Mouse (Mus musculus) erythroblast, embryonic 14.5 days (primary cell): ENCODE measurements around the gene Gm20431. TPM values are rescaled to one million over a fixed set of nuclear protein-coding genes. Genes with fewer than 3 reads are reported as not detected.

Source experiments
- H3K27me3 ChIP-seq: 2 replicates; pipeline ENCODE4 v1.6.1; 2012; ENCODE audit warnings: inconsistent platforms; ENCODE audit not compliant: control insufficient read depth
- H3K36me3 ChIP-seq: 2 replicates; pipeline ENCODE4 v1.6.1; 2012; ENCODE audit warnings: mild to moderate bottlenecking, inconsistent platforms; ENCODE audit not compliant: control insufficient read depth
- H3K4me1 ChIP-seq: 2 replicates; pipeline ENCODE4 v1.6.1; 2012; ENCODE audit warnings: inconsistent platforms; ENCODE audit not compliant: control insufficient read depth
- H3K4me3 ChIP-seq: replicated peaks from 2 replicates; pipeline ENCODE3; 2012; ENCODE audit warnings: moderate library complexity, mild to moderate bottlenecking, inconsistent platforms
- H3K9me3 ChIP-seq: 2 replicates; pipeline ENCODE4 v1.6.1; 2012; ENCODE audit warnings: low read length, inconsistent platforms, mixed read lengths; ENCODE audit not compliant: control insufficient read depth
- GATA1 ChIP-seq: IDR thresholded peaks from 2 replicates; pipeline ENCODE4 v1.6.1; 2012; ENCODE audit warnings: low read length, inconsistent platforms, mixed read lengths
- TAL1 ChIP-seq: IDR thresholded peaks from 3 replicates; pipeline ENCODE4 v1.6.1; 2012; ENCODE audit warnings: low read length, inconsistent platforms, mixed read lengths
- polyA plus RNA-seq: library from polyadenylated mRNA; stranded (reverse); fragments of >175 nt; gene quantifications from 2 replicates; pipeline ENCODE4 v1.2.3, GENCODE M21; 2012

The Gm20431 gene
- polyA plus RNA-seq, 1 experiment: not detected

DNA sequence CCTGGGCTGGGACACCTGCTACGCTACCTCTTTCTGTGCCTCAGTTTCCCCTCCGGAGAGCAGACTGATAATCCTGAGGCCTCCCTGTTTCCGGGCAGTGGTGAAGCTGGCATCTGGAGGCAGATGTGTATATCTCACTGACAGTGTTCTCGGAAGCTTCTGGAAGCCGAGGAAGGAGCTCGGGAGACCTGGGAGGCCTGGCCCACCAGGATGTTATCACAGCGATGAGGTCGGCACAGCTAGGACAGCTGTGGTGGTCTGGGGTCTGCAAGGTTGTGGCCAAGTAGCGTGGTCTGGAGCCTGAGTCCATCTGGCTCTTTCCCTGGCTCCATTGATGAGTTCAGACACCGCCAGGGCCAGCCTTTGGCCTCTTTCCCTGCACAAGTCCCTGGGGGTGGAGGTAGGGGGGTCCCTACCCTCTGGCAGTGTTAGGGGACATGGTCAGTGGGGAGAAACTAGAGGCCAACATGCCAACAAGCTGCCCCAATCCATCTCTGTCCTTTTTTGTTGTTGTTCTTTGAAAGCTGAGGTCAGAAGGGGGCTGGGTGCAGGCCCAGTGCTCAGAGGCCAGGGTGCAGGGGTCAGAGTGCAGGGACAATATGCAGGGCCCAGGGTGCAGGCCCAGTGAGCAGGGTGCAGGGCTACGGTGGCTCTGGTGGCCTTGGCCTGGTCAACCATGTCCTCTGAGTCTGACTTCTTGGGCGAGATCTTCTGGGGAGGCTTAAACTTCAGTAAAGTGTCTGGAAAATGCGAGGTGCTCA is 96.6 kb downstream of the Gm20431 start:
- no peaks in the 10 kb centered on the region for H3K36me3 ChIP-seq
- peaks cover 29% of the 10 kb centered on the region for H3K27me3 ChIP-seq
- TF ChIP-seq TAL1 (no peak), GATA1 (no peak)
- H3K9me3 ChIP-seq: no peaks in the 10 kb centered on the region
- H3K4me3 ChIP-seq: no peak overlapping the region
- H3K4me1 ChIP-seq: no peaks in the 10 kb centered on the region

DNA sequence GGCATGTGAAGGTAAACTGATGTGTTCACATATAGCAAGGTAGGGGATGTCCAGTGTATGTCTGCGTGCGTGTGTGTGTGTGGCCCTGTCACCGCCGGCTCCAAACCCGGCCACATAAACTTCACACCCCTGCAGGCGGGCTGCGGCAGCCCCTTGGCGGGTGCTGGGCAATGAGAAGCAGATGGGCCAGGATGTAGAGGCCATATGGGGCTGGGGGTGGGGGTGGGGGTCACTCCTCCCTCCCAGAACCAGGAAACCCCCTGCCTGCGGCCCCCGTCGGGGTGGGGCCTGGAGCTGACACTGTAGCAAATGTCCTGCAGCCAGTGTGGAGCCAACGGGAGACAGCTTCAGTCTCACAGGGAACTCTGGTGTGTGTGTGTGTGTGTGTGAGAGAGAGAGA is 97.6 kb downstream of the Gm20431 start:
- Histone ChIP-seq H3K9me3 (no peaks in the 10 kb centered on the region), H3K4me3 (no peak overlapping the region), H3K27me3 (peaks cover 38% of the 10 kb centered on the region), H3K36me3 (no peaks in the 10 kb centered on the region), H3K4me1 (no peaks in the 10 kb centered on the region)
- no peak for TF ChIP-seq TAL1
- TF ChIP-seq GATA1: no peak

DNA sequence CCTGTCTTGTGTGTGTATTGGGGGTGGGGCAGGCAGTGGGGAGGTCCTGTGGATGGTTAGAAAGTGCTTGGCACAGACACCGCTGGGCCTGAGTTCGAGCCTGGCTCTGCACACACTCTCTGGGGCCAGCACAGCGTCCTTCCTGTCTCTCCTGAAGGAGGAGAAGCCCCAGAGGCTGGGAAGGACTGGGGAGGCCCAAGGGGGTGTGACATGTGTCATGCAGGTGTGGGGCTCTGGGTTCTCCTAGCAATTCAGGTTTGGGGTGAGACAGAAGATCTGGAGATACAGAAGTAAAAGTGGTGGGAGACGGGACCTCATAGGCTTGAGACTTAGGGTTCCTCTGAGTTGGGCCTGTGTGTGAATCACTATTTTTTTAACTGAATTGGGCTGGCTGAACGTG is 98.3 kb downstream of the Gm20431 start:
- H3K36me3 ChIP-seq: no peaks in the 10 kb centered on the region
- no peak overlapping the region for H3K4me3 ChIP-seq
- H3K9me3 ChIP-seq: no peaks in the 10 kb centered on the region
- peaks cover 43% of the 10 kb centered on the region for H3K27me3 ChIP-seq
- no peaks in the 10 kb centered on the region for H3K4me1 ChIP-seq
- no peak for TF ChIP-seq TAL1
- TF ChIP-seq GATA1: no peak

DNA sequence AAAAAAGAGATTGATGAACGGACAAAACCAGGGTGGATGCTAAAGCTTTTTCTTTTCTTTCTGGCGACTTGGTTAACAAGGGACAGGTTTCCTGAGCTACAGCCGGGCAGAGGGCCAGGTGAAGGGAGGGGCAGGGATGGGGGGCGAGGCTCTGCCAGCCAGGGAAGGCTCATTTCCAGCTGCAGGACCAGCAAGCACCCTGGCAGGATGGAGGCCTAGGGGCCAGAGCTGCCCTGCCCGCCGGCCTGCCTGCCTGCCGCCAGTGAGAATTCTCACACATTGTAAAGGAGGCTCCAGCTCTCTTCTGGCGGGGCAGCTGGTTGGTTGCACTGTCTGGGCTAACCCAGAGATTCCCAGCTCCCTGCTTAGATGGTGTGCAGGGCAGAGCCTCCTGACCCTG is 99.2 kb downstream of the Gm20431 start:
- H3K27me3 ChIP-seq: peaks cover 43% of the 10 kb centered on the region
- no peak for TF ChIP-seq TAL1
- TF ChIP-seq GATA1: no peak
- H3K4me1 ChIP-seq: no peaks in the 10 kb centered on the region
- no peaks in the 10 kb centered on the region for H3K9me3 ChIP-seq
- H3K4me3 ChIP-seq: no peak overlapping the region
- H3K36me3 ChIP-seq: no peaks in the 10 kb centered on the region

DNA sequence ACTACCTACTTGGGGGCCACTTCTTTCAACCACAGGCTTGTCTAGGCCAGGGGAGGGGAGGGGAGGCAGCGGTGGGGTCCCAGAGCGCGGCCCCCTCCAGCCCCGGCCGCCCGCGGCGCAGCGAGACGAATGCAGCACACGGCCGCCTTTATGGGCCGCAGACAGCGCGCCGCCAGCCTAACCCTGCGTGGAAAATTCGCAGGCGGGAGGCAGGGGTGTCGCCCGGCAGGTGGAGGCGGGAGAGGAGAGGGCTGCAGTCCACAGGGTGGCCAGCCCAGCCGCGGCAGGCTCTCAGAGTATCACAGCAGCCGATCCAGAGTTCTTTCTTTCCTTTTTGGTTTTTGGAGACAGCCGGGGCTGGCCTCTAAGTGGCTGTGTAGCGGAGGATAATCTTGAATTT is 101.9 kb downstream of the Gm20431 start:
- Histone ChIP-seq H3K27me3 (peaks cover 38% of the 10 kb centered on the region), H3K9me3 (no peaks in the 10 kb centered on the region), H3K4me3 (no peak overlapping the region), H3K36me3 (no peaks in the 10 kb centered on the region), H3K4me1 (no peaks in the 10 kb centered on the region)
- no peak for TF ChIP-seq GATA1
- TF ChIP-seq TAL1: no peak

Other genes with a start within 250 kb of the Gm20431 start
- gene Slc9a8, start 239.8 kb downstream of the Gm20431 start, polyA plus RNA-seq: 0.95 and 1.2 TPM in 2 replicates
- gene Rnf114, start 168.9 kb downstream of the Gm20431 start, polyA plus RNA-seq: 0.77 and 0.89 TPM in 2 replicates
- gene Spata2, start 168.6 kb downstream of the Gm20431 start, polyA plus RNA-seq: 2.4 and 2.5 TPM in 2 replicates
- gene Snai1, start 123.3 kb downstream of the Gm20431 start, polyA plus RNA-seq: 0.07 TPM in 1 of 2 replicates, not detected in the other
- gene Ube2v1, start 29.4 kb downstream of the Gm20431 start, polyA plus RNA-seq: 34.4 and 42.6 TPM in 2 replicates
- 4.3 and 4.7 TPM in 2 replicates for gene Cebpb, start 27.4 kb upstream of the Gm20431 start, polyA plus RNA-seq
- gene Tmem189, start 28.3 kb upstream of the Gm20431 start, polyA plus RNA-seq: 11.3 and 11.7 TPM in 2 replicates